Mouse (Mus musculus) ES-CJ7 (cell line): ENCODE results near the gene Wwox.

ENCODE experiments used
- DNase-seq: peaks from one replicate; pipeline ENCODE4 v3.0.0; 2011; ENCODE audit warnings: low read depth, low spot score

Wwox gene

GRCm38 (mm10) chr8:114536201-114536600 lies 96.7 kb downstream of the Wwox start:
- no peak for DNase-seq

DNA sequence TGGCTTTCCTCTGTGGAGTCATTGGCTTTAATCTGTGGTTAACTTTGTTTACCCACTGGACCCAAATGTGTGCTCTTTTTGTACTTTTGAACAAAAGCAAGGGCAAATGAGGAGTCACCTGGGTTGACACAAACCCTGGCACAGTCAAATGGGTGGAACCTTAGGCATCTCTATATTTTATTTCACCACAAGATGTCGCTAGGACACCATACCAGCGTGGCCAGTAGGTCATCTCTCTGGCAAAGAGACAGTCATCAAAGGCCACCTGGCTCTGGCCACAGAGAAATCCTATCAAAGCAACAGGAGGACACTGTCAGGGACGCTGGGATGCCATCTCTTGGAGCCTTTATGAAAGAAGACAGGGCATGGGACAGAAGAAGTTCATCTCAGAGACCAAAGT lies 101.7 kb downstream of the Wwox start:
- DNase-seq = peak; percentile 31

GRCm38 (mm10) chr8:114548360-114548759 lies 108.9 kb downstream of the Wwox start:
- DNase-seq = no peak

- DNase-seq = no peak
Measured at GRCm38 (mm10) chr8:114548837-114549236, 109.4 kb downstream of the Wwox start.

DNA sequence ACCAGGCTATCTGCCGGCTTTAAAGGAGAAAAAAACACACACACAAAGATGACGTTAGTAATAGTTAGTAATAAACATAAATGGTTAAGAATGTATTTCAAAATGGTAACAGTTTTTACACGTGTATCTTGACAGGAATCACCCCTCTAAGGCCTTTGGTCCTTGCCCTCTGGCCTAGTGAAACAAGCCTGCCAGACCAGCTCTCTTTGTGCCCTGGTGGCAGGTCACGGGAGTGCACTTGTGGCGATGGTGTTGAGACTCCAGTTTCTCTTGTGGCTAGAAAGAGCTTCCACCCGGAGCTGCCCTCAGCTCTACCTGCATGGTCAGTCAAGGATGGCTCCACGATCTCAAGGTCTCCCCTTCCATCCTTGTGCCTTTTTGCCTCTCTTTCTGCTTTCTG lies 110.6 kb downstream of the Wwox start:
- peak; percentile 55 for DNase-seq

DNA sequence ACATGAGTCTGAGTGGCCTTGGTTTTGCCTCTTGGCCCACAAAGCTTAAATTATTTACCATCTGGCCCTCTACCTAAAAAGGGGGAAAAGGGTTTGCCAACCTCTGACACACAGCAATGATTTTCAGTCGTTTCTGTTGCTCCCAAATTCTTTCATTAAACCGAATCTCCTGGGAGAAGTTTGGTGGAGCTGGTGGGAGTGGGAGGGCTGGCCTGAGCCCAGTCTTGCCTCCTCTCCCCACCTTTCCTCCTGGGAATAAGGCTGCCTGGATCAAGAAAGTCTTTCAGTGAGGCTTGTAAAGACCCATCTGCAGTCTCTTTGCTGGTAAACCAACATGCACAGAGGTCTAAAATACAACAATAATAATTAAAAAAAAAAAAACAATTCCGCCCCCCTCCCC lies 113.2 kb downstream of the Wwox start:
- DNase-seq = no peak

DNA sequence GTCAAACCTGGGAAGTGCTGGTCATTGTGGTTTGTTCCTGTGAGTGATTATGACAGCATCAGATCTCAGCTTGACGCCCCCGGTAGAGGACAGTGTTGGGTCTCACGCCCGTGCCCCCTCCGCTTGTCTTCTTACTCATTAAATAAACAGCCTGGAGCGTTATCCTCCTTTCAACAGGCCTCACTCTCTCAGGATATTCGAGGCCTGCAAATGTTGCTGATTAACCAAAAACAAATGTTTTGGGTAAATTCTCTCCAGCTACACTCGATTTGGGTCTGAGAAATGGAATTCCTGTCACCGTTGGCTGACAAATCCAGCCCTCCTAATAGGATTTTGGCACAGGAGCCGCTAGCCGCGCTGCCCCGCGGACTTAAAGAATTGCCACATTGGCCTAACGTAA lies 115.5 kb downstream of the Wwox start:
- DNase-seq = no peak

GRCm38 (mm10) chr8:114555491-114556202 lies 116.2 kb downstream of the Wwox start:
- DNase-seq = no peak

GRCm38 (mm10) chr8:114561191-114561590 lies 121.7 kb downstream of the Wwox start:
- DNase-seq = no peak

GRCm38 (mm10) chr8:114562486-114562885 lies 123.0 kb downstream of the Wwox start:
- DNase-seq = no peak

DNA sequence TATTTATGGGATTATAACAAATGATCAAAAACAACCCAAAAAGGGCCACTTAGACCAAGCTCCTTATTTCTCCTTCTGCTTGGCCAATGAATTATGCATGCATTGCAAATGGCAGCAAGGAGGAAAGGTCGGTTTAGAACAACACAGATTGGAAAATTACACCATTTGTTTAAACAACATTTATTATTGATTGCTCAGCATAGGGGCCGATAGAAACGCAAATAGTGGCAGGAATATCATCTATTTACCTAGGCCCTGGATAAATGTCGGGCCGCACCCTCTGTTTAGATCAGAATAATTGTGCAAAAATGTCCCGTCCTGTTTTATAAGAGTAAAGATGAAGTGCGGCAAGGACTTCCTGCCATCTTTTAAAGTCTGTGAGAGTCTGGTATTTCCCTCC lies 123.9 kb downstream of the Wwox start:
- DNase-seq = no peak

GRCm38 (mm10) chr8:114564036-114564435 lies 124.6 kb downstream of the Wwox start:
- no peak for DNase-seq

GRCm38 (mm10) chr8:114568531-114569166 lies 129.2 kb downstream of the Wwox start:
- no peak for DNase-seq

DNA sequence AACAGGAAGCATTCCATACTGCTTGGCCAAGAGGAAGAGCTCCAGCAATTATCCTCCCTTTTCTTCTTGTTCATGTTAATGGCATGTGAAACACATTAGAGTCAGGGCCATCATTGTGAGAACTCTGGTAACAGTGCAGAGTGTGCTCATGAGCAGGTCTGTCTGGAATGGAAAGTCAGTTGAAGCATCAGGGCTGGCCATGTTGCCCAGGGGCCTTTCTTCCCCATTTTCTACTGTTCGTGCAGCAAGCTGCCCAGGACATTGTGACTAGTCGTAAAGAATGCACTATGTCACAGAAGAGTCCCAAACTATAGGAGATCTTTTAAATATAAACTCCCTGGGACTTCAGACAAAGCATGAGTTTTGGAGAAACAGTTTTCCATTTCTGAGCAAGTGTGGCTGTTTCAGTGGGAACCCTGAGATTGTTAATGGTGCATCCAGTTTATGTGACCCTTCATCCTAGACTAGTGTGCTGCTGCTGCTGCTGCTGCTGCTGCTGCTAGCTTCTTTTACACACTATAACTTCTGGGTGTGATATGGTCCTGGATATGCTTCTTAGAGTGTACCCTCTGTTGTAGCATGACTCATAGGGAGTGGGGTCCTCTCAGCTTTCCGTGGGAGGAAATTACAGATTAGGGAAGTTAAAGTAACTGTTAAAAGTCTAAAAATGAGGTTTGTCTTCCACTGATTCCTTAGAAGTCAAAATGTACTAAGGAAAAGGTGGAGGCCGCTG lies 133.7 kb downstream of the Wwox start:
- DNase-seq = no peak

GRCm38 (mm10) chr8:114573747-114574093 lies 134.3 kb downstream of the Wwox start:
- DNase-seq = no peak

GRCm38 (mm10) chr8:114579292-114579691 lies 139.8 kb downstream of the Wwox start:
- DNase-seq = no peak

DNA sequence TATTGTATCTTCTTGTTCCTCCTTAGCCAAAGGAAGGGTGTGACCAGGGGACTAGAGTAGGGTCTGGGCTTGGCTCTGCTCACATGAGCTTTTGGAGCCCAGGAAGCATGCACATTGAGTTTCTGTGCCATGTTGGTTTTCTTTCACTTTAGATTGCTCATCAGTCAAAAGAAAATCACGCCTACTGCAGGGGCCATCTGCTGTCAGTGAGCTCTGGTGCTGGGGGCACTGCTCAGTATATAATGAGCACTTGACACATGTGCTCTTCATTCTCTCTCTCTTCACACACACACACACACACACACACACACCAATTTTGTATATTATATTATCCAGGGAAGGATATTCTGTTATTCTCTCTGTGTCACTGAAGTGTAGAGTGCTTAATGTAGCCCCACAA lies 141.2 kb downstream of the Wwox start:
- DNase-seq = no peak

DNA sequence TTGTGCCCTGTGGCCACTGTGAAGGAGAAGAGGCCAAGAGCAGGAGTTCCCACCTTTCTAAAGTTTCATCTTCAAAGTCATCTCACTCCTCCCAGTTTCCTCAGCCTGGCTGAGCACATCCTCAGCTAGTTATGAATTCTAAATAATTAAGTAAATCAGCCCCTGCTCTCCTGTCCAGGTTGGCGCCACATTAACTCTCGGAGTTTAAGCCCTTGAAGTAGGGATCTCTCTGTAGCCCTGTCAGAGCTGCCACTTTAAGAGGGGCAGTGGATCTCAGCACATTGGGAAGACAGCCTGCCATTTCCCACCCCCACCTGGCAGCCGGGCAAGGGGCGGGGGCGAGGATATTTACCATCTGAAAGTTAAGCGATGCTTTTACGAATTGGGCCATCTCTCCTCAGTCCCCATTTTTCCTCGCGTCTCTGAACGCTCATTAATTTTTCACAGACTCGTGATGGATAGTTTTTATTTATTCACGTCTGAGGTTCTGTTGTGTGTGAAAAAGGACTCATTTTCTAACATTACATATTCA lies 150.9 kb downstream of the Wwox start:
- DNase-seq = no peak

DNA sequence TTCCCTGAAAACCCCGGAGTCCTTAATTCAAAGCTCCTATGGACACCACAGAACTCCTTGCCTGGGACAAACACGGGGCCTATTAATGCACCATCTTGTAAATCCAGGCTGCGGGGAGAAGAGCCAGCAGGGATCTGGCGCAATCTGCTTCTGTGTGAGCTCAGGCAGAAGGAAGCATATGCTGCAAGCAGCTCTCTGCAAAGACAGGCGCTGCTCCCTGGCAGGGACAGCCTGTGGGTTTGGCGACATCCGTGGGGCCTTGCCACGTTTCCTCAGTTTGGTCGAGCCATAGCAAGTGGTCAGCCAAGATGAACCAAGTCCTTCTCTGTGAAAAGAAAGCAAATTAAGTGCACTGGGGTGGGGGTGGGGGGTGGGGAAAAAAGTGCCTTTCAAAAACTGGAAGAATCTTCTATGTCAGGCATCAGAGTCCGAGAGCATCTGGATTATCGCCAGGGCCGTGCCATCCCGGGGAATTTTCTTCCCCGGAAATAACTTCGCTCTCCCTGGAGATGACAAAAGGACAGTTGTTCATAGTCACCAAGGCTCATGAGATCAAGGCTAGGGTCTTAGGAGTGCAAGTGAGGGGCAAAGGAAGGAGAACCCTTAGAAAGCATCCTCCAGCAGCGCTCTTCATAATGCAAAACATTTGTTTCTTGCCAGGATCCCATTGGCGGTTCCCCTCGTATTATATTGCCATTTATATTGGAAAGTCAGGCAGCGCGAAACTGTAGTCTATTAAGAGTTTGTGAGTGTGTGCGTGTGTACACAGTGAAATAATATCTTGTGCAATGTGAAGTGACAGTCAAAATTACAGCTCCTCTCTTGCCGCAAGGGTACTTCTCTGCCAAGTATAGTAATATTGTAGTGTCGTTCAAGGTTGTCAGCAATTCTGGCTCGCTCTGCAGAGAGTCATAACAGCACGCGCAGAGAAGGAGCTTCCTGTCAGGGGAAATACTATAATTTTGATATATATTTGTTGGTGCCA lies 152.1 kb downstream of the Wwox start:
- DNase-seq = no peak

DNA sequence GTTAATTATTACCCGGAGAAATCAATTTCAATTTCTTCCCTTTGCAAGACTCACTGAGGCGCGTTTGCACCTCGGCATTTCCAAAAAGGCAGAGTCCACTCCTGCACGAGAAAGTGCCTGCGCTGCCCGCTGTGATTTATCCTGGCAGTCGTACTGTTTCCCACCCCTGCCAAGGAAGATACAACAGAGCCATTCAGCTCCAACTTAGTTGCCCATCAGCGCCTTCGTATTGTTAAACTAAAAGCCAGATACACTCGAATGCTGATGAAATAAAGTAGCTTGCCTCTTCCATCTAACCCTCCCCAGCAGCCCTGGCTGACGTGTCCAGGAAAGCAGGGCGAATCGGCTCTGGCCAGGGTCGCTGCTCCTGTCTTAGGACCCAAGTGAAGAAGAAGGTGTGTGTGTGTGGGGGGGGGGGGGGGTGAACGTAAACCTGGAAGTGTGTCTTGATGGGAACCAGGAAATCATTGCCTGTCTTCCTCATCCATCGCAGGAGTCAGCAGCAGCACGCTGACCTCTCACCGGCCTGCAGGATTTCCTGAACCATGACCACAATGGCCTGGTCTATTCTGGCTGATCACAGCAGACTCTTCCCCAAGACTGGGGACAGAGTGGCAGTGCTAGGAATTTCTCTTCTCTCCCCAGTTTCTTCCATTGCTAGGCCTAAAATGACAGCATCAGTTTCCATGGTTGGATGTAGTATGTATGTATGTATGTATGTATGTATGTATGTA lies 154.1 kb downstream of the Wwox start:
- no peak for DNase-seq

- no peak for DNase-seq
Measured at GRCm38 (mm10) chr8:114594811-114595210, 155.4 kb downstream of the Wwox start.
